Mouse (Mus musculus) C2C12 (cell line): ENCODE measurements around the gene Faim2.

Source experiments
- CTCF ChIP-seq: IDR thresholded peaks from one replicate; pipeline ENCODE4 v1.5.1; 2011; ENCODE audit not compliant: control insufficient read depth, insufficient read depth, insufficient read length
- MAX ChIP-seq: IDR thresholded peaks from one replicate; pipeline ENCODE4 v1.6.1; 2011; ENCODE audit warnings: mild to moderate bottlenecking, control low read depth
- MYOD1 ChIP-seq: IDR thresholded peaks from one replicate; pipeline ENCODE4 v1.6.1; 2011; ENCODE audit warnings: low read depth; ENCODE audit not compliant: control insufficient read depth, insufficient read length
- MYOG ChIP-seq: IDR thresholded peaks from one replicate; pipeline ENCODE4 v1.6.1; 2011; ENCODE audit not compliant: control insufficient read depth, insufficient read length; ENCODE audit errors: extremely low read depth
- USF1 ChIP-seq: IDR thresholded peaks from one replicate; pipeline ENCODE4 v1.6.1; 2011; ENCODE audit warnings: low read depth, mild to moderate bottlenecking, control low read depth, moderate library complexity

DNA sequence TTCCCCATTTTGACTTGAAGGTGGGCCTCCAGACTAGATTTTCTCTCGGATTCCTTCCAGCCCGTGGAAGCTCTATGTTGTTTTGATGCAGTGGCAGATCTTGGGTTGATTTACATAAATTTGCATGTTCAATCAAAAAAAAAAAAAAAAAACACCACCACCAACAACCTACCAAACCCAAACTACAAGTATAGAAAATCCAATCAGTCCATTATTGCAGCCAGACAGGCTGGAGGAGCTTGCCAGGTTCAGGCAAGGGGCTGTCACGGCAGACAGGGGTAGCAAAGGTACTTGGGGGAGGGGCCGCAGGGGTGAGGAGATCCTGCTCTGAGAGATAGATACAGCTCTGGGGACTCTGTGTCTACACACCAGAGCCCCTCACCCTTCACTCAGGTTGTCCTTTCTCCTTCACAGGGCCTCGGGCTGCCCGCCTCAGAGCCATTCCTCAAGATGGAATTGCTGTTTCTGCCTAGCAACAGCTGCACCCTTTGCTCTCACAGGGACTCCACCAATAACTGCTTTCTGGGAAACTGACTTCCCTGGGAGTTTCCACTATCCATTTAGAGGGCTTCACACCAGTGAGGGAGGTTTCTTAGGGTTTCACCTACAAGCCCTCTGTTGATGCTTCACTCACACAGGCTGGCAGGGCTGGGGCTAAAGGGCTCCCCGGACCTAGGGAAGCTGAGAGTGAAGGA is 73.2 kb downstream of the Faim2 start:
- TF ChIP-seq CTCF (no peak), USF1 (no peak), MAX (no peak), MYOG (no peak), MYOD1 (no peak)
